Mouse (Mus musculus): ENCODE measurements around the gene Pnpla3.

The Pnpla3 gene

GRCm38 (mm10) chr15:84216026-84216425 is 48.4 kb downstream of the Pnpla3 start:
- in situ Hi-C loops (cut with MboI; ENCODE audit: low sequenced_read_pairs) = loop anchor here (10.0 kb wide), 1 partner anchor 399 kb away; no protein-coding TSS in a partner anchor

GRCm38 (mm10) chr15:84216461-84217084 is 48.9 kb downstream of the Pnpla3 start:
- in situ Hi-C loops (cut with MboI; ENCODE audit: low sequenced_read_pairs) = loop anchor here (10.0 kb wide), 1 partner anchor 398 kb away; no protein-coding TSS in a partner anchor

GRCm38 (mm10) chr15:84217969-84218782 is 50.5 kb downstream of the Pnpla3 start:
- in situ Hi-C loops (cut with MboI; ENCODE audit: low sequenced_read_pairs) = loop anchor here (10.0 kb wide), 1 partner anchor 397 kb away; no protein-coding TSS in a partner anchor

- in situ Hi-C loops (cut with MboI; ENCODE audit: low sequenced_read_pairs) = loop anchor here (10.0 kb wide), 1 partner anchor 396 kb away; no protein-coding TSS in a partner anchor
Observed at GRCm38 (mm10) chr15:84218783-84219271, 51.2 kb downstream of the Pnpla3 start.

DNA sequence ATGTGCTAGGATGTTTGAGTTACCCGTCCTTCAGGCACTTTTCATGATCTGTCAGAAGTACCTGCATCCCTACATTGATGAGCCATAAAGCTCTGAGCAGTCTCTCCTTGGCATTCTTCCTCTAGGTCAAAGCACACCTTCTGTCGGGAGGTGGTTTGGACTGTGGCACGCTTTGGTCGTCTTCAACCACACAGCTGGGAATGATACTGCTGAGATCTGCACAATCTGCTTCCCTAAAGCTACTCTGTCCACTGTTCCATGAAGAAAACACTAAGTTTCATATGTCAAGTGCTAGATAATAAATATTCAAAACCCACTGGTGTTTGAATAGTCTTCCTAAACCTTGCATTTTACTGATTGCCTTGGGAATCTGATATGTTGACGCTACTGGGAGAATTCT is 53.9 kb downstream of the Pnpla3 start:
- in situ Hi-C loops (cut with MboI; ENCODE audit: low sequenced_read_pairs) = no loop called here

GRCm38 (mm10) chr15:84223423-84223822 is 55.8 kb downstream of the Pnpla3 start:
- in situ Hi-C loops (cut with MboI; ENCODE audit: low sequenced_read_pairs) = no loop called here

DNA sequence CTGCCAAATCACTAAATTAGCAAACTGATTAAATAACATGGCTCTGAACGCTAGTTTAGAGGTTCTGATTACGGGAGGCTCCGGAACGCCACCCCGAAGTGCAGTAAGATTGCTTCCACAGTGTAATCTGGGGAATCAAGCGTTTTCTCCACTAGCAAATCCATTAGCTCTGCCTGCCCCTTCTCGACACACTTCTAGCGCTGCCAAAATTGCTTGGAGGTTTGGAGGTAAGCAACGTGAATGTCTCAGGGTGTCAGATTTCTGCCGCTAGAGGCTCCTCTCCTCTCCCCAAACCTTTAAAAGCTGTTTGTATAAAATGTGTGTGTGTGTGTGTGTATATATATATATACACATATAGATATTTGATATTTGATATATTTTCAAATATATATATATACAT is 57.1 kb downstream of the Pnpla3 start:
- in situ Hi-C loops (cut with MboI; ENCODE audit: low sequenced_read_pairs) = no loop called here

DNA sequence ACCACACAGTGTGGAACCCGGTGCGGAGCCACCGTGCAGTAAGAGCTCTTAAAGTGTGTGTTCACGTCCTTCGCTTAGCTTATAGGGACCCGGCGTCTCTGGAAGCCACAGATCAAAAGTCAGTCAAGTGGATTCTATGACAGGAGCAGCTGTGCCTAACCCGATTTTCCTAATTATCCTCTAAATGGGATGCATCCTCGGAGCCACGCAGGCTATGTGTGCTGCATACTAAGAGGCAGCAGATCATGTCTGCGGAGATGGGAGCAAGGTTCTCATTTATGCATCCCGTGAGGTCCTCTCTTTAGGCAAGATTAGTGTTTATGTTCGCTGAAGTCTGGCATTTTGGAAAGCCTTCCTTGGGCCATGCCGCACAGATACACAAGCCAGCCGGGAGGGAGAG is 59.3 kb downstream of the Pnpla3 start:
- in situ Hi-C loops (cut with MboI; ENCODE audit: low sequenced_read_pairs) = no loop called here

DNA sequence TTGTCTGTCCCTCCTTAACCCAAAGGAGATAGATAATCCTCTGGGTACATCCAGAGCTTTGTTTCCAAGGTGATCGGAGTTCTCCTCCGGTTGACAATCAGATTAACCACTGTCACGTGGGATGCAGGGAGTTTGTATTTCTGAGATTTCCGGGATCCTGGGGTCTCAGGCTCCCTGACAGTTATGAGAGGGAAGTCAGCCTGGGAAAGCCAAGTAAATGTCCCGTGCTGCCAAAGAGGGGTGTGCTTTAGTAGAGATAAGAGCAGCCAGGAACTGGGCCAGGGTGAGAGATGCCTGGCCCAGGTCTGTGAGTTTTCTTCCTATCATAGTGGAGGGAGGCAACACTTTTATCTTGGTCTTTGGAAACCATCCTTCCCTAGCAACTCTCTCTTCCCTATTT is 63.0 kb downstream of the Pnpla3 start:
- in situ Hi-C loops (cut with MboI; ENCODE audit: low sequenced_read_pairs) = no loop called here

- in situ Hi-C loops (cut with MboI; ENCODE audit: low sequenced_read_pairs) = no loop called here
Observed at GRCm38 (mm10) chr15:84231113-84231712, 63.6 kb downstream of the Pnpla3 start.

- in situ Hi-C loops (cut with MboI; ENCODE audit: low sequenced_read_pairs) = no loop called here
Observed at GRCm38 (mm10) chr15:84231721-84232561, 64.3 kb downstream of the Pnpla3 start, which contains the start of gene Parvb. Parvb (plus strand) TSS chr15:84232043.

DNA sequence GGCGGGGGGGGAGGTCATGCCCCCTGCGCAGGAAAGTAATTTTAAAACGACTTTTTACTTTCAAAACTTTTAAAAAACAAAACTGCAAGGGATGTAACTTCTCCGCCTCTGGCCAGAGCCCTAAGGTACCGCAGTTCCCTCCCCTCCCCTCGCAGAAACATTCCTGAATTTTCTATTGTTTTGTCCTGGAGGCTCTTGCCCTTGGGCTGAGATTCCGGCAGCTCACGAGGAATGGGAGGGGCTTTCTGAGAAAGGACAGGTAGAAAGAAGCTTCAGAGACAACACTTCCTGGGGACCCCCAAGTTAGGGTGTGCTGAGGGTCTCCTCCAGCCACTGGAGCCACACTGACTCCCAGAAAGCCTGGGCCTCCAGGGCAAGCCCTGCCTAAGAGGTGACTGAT is 65.0 kb downstream of the Pnpla3 start:
- in situ Hi-C loops (cut with MboI; ENCODE audit: low sequenced_read_pairs) = no loop called here

DNA sequence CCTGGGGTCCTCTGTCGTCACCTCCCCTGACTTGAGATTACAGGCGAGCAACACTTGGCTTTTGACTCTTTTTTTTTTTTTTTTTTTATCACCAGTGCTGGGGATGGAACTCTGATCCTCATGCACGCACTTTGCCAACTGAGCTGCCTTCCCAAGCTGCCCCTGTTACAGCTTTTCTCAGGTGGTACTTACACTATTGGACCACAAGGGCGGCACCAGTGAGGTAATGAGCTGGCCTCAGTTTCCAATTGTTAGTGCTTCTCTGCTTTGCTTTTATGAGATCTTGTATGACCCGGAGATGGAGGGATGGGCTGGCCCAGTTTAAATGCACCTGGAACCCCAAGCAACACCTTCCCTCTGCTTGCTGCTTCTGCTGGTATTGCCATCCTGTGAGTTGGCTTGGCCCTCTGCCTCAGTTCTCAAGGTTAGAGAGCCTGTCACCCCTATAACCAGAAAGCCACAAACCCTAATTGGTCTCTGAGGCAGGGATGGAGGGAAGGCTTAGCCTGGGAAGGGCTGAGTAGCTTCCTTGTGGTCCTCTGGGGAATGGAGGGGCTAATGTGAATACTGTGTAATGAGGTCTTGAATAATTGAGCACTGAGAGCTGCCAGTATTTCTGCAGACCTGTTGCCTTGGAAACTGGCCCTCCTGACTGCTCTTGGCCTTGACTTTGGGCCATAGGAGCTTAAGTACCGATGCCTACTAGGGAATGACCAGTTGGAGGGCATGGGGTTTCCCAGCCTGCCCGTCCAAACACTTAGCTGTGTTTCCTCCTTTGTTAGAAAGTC is 67.4 kb downstream of the Pnpla3 start:
- in situ Hi-C loops (cut with MboI; ENCODE audit: low sequenced_read_pairs) = no loop called here

- in situ Hi-C loops (cut with MboI; ENCODE audit: low sequenced_read_pairs) = no loop called here
Observed at GRCm38 (mm10) chr15:84235646-84236045, 68.0 kb downstream of the Pnpla3 start.

All from CH12F3 (cell line).